Mouse (Mus musculus): ENCODE measurements at regions not wholly inside any gene's neighbourhood (a gene's known extent, or its start where the extent isn't known, plus 50 kb on each side); places are given as distances from the start of the nearest gene placed in this dataset.

DNA sequence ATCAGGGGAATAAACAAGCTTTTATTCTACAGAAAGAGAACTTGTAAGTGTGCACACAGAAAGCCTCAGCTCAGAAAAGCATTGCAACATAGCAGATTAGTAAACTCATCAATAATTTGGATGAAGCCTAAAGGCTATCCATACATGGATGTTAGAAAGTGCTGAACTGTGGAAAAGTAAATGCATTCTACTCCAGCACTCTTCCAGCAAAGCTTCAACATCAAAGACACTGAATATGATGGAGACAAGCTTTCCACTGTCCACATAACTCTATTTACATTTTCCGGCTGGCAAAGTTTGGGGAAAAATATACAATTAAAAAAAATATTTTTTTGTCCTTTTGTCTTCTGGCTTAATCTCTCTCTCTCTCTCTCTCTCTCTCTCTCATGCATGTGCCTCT, 69.7 kb downstream of the Slitrk6 start:
- no peak for DNase-seq (ENCODE audit: low spot score)

DNA sequence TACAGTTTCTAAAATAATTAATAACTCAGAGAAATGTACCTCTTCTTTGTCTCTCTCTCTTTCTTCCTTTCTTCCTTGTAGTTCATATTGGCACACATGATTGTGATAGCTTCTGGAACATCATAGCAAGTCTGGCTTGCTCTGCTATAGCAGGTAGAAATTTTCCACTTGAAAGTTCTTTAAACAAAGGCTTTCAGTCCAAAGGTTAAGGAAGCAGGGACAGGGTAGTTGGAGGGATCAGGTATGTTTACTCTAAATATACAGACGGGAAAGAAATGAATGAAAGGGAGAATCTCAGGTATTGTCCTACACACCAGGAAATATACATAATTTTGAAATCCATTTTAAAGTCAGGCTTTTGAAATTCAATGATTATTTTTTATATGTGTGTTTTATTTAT, 75.2 kb downstream of the Slitrk6 start:
- DNase-seq (ENCODE audit: low spot score): no peak

DNA sequence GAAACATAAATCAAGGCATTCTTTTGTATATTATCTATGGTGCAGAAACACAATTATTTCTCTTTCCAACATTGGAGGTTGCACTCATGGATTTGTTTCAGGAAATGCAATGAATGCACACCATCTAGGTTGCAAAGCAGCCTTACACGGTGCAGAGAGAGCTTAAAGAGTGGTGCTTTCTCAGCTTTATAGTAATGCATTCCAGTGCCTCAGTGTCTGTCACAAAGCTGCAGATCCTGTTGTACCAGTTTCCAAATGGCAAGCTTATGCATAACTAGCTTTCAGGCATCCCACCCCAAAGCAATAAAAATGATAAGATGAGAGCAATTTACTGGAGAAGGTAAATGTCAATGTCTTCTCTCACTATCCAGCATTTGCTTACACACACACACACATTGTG, 89.2 kb downstream of the Slitrk6 start:
- no peak for DNase-seq (ENCODE audit: low spot score)

DNA sequence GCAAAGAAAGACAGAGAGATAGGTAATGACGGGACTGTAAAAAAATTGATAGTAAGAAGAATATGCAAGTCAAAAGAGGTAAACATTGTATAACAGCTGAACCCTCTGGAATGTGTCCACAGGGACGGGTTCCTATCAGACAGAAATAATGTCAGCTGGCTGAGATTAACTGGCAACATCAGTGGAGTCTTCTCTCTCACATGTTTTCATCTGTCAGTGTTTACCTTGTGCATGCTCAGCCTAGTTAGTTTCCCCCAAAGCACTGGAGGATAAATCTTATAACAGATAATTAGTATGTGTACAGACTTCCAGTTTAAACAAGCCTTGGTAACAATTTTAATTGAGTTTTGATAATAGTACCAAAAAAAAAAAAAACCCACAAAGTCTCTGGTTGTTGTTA, 91.7 kb downstream of the Slitrk6 start:
- no peak for DNase-seq (ENCODE audit: low spot score)

DNA sequence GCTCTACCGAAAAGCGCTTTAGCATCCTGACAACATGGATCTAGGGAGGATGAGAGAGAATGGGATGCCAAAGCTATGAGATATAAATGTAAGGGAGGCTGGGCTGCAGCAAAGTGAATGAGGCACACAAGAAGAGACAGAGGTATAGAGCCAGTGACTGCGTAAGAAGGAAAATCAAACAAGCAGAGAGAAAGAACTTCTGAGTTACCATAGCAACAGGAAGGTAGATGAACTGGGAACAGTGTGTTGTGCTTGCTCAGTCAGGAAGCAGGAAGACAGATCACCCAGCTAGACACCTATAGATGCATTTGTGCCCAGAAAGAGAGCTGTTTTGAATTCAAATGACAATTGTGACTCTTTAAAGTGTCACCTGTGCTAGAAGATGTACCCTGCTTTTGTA, 120.8 kb downstream of the Slitrk6 start:
- DNase-seq (ENCODE audit: low spot score): no peak

DNA sequence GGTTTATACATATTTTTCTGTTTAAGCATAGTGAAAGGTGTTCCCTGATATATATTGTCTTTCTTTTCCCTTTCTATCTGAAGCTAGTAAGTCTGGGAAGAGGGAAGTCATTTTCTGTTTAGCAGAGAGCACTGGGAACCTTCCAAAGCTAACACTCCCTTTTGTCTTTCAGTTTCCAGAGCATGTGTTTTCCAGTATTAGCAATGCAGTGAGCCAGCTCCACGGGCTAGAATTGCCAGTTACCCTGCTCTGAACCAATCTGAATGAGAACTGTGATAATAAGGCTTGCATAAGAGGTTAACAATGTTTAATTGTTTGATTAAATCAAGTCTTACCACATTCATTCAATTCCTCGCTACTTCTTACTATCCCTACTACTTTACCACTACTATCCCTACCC, 131.2 kb downstream of the Slitrk6 start:
- peak; percentile 7 for DNase-seq (ENCODE audit: low spot score)

DNA sequence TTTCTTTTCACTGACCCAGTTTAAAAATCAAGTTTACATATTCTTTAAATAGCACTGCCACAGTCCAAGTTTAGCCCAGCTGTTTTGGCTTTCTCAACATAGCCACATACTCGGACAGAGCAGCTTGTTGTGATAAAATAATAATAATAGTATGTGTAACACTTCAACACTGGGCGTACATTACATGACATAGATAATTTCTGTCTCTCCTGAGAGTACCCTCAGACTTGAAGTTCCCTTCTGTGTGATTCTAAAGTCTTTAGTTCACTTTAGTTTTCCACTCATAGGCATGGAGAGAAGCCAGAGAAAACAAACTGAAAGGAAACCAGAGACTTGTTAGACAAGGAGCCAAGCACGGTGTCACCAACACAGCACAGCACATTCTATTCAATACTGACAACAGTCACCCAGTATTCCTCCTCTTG, 136.4 kb downstream of the Slitrk6 start:
- no peak for DNase-seq (ENCODE audit: low spot score)

DNA sequence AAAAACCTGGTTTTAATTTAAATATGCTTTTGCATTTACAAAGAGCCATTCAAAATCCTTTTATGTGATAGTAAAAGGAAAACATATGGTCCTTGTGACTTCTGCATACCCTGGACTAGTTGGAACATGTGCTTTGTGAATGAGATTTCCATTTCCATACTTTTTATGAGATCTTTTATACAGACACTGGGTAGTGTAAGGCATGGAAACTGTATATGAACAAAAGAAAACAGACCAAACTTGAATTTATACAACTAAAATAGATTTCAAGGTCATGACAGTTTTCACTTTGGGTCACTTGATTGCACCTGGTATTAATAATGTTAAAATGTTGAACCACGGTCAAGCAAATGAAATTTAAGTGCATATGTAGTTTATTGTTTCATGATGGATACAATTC, 138.5 kb downstream of the Slitrk6 start:
- DNase-seq (ENCODE audit: low spot score): no peak

DNA sequence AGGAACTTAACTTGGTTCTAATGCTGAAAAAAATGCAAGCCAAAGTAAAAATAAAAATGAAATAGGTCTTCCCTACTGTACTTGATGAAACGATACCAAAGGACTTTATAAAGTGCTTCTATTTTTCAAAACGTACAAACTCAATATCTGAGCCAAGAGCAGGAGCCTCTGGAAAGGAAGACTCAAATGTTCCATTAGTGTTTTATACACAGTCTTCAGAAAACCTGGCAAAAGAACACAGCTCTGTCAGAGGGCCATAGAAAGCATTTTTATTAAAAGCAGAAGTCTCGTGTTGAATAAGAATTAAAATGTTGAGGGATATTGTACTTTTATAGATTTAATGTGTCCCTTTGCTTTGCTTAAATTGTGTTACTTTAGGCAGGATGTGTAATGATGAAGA, 174.6 kb downstream of the Slitrk6 start:
- no peak for DNase-seq (ENCODE audit: low spot score)

DNA sequence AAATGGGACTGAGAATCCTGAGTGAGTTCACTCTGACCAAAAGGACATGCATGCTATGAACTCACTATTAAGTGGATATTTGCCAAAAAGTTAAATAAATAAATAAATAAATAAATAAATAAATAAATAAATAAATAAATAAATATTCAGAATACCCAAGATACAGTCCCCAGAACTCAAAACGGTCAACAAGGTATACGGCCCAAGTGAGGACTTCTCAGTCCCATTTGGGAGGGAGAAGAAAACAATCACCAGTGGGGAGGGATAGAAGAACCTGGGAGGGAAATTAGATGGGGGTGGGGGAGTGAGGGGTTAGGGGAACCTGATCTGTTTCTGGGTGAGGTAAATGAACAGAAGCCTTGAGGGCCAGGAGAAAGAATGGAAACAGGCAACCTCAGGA, 184.2 kb downstream of the Slitrk6 start:
- no peak for DNase-seq (ENCODE audit: low spot score)

DNA sequence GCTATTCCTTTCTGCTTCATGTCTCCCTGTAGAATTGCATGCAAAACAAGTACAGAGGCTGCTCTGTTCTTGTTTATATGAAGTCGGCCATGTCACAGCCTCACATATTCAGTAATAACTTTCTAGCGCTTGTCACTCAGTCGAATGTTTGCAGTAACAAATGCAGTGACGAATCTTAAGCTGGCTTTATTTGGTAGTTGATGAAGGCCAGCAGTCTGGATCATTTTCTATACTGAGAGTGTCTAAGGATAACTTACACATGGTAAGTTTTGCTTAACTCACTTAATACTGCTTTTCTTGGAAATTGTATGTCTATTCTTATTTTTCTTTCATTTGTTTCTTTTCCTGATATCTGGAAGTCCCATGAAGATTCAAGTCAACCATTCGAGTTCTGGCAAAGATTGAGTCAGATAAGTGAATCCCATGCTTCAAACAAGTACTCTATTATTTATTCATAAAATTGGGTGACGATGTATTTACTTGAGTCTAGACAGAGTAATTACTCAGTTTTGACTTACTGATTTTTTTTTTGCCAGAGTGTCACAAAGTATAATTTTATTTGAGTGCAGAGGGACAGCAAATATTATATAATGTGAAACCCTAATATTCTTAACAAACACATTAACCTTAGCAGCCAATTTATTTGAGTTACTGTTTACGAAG, 189.0 kb downstream of the Slitrk6 start:
- DNase-seq (ENCODE audit: low spot score): no peak

DNA sequence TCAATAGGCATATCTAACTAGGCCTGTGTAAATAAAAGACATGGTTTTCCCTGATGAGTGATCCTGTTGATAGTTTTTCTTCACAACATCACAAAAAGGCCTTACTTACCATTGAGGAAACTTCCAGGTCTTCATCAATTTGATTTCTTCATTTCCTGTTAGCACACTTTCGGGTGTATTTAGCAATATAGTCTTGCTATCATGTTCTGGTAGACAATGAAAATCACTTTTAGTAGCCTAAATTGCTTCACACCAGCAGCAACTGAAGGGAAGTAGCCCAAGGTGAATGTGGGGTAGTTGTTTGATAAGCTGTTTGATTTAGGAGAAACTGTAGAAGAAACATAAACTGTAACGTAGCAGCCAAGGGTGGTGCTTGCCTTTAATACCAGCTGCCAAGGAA, 190.3 kb downstream of the Slitrk6 start:
- DNase-seq (ENCODE audit: low spot score): no peak

DNA sequence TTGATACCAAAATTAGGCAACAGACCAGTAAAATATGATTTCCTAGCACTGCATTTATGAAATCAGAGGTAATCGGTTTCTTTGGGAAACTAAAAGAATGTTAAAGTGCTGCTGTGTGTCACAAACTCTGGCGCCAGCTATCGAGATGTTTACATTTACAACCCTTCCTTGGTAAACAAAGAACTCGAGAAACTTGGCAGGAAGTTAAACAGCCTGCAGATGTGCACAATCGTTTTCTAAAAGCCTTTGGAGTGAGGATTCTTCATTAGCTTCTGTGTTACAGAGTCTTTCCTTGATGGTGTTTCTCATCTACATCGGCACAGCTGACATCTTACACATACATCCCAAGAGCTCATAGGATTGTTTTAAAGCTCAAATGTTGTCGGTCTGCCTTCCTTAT, 209.7 kb downstream of the Slitrk6 start:
- DNase-seq (ENCODE audit: low spot score): no peak

DNA sequence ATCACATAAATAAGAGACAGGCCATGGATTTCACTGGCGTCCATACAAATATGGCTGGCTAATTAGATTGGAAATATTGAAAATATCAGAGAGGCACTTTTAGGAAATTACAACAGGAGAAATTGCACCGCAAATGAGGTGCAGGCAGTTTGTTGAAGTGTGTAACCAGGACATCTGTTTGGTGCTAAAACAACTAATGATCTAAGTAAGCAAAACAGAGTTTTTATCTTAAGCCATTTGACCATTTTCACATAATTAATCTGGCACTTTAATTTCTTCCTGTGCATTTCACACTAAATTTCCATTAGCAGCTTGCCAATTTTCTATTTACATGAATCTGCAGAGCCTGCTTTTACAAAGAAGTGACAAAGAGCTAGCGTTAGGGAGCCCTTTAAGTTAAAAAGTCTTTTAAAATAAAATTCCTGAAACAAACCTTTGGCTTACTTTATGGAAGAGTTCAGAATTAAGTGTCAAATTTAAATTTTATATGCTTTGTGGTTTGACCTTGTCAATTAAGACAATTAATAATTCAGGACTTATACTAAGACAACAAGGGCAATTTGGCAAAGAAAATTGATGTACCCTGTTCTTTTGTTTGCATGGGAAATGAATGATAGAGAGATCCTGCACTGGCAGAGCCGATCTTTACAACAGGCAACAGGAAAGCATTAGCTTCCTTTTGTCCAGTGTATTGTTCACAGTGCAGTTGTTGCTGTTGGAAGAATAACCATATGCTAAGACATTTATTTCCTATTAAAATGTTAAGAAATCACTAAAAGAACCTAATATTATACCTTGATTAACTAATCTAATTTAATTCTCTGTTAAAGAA, 211.4 kb downstream of the Slitrk6 start:
- DNase-seq (ENCODE audit: low spot score): no peak

DNA sequence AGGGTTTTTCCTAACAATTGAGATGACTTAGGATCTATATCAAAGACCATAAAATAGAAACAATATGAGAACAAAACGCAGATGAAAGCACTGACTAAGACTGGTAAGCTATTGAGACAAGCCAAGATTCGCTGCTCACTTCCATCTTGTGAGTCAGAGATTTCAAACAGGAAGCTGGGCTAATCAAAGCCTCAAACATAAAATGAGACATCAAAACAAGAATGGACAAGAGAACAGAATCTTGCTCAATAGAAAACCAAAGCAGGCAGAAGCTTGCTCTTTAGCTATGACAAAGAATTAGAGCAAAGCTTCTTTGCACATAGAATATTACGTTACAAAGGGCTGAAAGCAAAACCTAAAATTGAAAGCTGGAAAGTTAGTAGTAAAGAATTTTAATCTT, 227.6 kb downstream of the Slitrk6 start:
- DNase-seq (ENCODE audit: low spot score): no peak

DNA sequence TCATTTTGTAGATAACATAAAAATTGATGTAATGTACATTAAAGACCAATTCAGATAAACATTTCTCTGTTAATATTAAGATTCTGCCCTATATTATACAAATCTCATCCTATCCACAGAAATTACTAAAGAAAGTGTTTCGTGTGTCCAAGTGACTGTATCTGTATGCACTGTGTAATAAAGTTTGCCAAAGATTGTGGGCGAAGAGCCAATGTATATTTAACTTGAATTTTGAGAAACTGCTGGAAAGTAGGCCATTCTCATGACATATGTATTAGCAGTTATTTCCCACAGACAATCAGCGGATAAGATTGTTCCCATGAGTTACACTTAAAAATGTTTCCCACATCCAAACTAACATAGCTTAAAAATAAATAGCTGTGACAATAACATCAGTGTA, 269.9 kb downstream of the Slitrk6 start:
- no peak for DNase-seq (ENCODE audit: low spot score)

DNA sequence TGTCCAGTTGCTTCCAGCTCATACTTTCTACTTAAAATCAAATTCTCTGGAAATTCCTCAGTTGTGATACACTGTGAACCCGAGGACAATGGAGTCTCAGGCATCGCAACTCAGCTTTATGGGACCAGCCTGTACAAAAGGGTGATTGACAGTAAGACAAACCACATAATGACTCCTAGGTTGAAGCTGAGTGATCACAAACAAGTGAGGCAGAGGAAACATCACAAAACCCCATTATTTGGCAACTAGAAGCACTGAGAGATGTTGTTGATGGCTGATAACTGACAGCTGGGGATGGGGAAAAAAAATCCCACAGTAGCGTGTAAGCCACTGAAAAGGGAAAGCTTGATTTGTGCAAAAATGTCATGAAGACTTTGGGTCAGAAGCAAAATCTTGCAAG, 282.2 kb downstream of the Slitrk6 start:
- no peak for DNase-seq (ENCODE audit: low spot score)

DNA sequence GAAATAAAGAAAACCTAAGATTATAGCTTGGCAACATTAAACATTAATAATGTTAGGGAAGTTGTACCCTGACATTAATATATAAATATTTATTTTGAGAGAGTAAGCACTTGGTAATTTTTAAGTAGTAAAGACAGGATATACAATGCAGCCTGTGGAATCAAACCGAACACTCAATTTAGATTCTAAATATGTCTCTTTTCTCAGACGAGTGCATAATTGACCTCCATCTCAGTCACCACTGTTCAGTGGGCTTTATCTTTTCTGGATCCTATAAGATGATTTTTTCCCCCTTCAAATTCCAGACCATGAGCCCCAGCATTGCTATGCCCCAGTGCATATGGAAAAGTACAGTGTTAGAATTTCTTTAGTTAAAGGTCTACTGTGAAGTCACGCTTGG, 282.8 kb downstream of the Slitrk6 start:
- DNase-seq (ENCODE audit: low spot score): no peak

DNA sequence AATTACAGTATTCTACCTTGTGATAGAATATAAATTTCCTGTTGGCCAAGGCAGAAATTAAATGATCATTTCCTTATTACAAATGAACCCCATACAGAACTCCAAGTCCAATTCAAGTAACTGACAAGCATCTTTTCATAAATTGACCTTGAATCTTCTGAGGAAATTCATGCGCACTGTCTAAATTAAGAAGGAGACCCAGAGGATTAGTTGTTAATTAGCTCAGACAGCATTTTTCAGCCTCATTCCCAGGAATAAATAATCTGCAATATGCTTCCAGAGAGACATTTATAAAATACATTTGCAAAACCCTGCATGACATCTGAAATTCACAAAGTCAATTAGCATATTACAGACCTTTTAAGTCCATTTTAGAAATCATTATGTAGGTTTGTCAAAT, 284.2 kb downstream of the Slitrk6 start:
- DNase-seq (ENCODE audit: low spot score): no peak

DNA sequence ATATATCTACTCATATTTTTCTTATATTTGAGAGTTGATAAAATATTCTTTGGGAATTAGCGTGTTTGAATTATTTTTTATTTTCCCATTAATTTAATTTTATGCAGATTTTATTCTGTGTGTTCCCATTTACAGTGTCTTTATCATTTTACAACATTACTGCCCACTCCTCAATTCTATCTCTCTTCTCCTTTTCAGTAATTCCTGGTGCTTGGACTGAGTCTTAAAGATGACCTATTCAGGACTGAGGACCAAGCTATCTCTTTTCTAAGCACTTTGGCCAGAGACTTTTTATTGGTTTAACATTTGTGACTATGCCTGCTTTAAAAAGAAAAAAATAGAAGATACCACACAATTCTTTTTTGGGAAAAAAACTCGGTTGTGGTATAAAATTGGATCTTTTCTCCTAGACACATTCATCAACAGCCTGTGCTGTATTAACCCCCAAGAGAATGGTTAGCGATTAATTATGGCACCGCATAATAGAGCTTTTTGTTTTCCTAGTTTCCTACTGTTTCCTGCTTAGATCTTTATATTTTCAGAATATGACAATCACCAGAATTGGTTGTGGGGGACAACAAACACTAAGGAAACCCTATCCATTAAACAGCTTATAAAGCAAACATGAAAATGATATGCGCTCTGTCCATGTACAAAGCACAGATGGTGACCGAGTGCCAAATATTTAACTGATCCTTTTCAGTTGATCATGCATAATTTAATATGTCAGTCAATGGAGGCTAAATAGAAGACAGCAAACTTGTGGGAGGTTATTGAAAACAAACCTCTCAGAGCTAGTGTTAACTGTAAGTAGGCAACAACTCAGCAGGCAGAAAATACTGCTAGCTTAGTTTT, 286.3 kb downstream of the Slitrk6 start:
- DNase-seq (ENCODE audit: low spot score): no peak

All from urinary bladder, postnatal 25 days (tissue).